Mouse (Mus musculus) heart, embryonic 11.5 days (tissue): ENCODE measurements around the gene Disp2. TPM values are rescaled to one million over a fixed set of nuclear protein-coding genes. Genes with fewer than 3 reads are reported as not detected.

Experiments
- ATAC-seq: fragments of 200-750 bp; cut with Nextera tagmentation; replicated peaks from 2 replicates; pipeline ENCODE4 v1.8.0; 2017; ENCODE audit warnings: moderate library complexity; ENCODE audit not compliant: insufficient number of reproducible peaks, low FRiP score, low TSS enrichment
- H3K27ac ChIP-seq: fragments of 300-500 bp; sonication (generic); 2 replicates; pipeline ENCODE4 v1.5.1; 2014; ENCODE audit warnings: mild to moderate bottlenecking, low read depth, low read length
- H3K27me3 ChIP-seq: fragments of 300-500 bp; sonication (generic); 2 replicates; pipeline ENCODE4 v1.6.1; 2014; ENCODE audit warnings: mild to moderate bottlenecking, low read length, mixed read lengths; ENCODE audit not compliant: control insufficient read depth, insufficient read depth
- H3K36me3 ChIP-seq: fragments of 300-500 bp; sonication (generic); 2 replicates; pipeline ENCODE4 v1.6.1; 2014; ENCODE audit warnings: mild to moderate bottlenecking, low read length, moderate library complexity, mixed read lengths; ENCODE audit not compliant: control insufficient read depth, insufficient read depth
- H3K4me1 ChIP-seq: fragments of 300-500 bp; sonication (generic); 2 replicates; pipeline ENCODE4 v1.6.1; 2014; ENCODE audit warnings: low read length; ENCODE audit not compliant: control insufficient read depth, insufficient read depth
- H3K4me2 ChIP-seq: fragments of 300-500 bp; sonication (generic); 2 replicates; pipeline ENCODE4 v1.6.1; 2014; ENCODE audit warnings: mild to moderate bottlenecking, moderate library complexity
- H3K4me3 ChIP-seq: fragments of 300-500 bp; sonication (generic); 2 replicates; pipeline ENCODE4 v1.5.1; 2014; ENCODE audit warnings: low read depth, low read length
- H3K9ac ChIP-seq: fragments of 300-500 bp; sonication (generic); 2 replicates; pipeline ENCODE4 v1.6.1; 2014; ENCODE audit warnings: mild to moderate bottlenecking, low read depth, low read length, moderate library complexity
- H3K9me3 ChIP-seq: fragments of 300-500 bp; sonication (generic); replicated peaks from 2 replicates; pipeline ENCODE4 v1.6.1; 2016; ENCODE audit warnings: low read length; ENCODE audit not compliant: control insufficient read depth
- WGBS: fragments of 180-500 bp; shearing (Covaris S2); extraction: QIAGEN DNeasy Blood & Tissue Kit; methylation state at CpG from one replicate; pipeline ENCODE4 v1.1.7; 2014; ENCODE audit not compliant: insufficient replicate concordance; 5-methylcytosine and 5-hydroxymethylcytosine counted together
- polyA plus RNA-seq: library from polyadenylated mRNA; unstranded; fragments of >200 nt; fragmentation: Nextera tagmentation; extraction: Ambion mirVana; gene quantifications from 2 replicates; pipeline ENCODE4 v1.2.1, GENCODE M21; 2014

Gene Disp2
- polyA plus RNA-seq, 1 experiment from 2014 or later = 0.21 TPM

DNA sequence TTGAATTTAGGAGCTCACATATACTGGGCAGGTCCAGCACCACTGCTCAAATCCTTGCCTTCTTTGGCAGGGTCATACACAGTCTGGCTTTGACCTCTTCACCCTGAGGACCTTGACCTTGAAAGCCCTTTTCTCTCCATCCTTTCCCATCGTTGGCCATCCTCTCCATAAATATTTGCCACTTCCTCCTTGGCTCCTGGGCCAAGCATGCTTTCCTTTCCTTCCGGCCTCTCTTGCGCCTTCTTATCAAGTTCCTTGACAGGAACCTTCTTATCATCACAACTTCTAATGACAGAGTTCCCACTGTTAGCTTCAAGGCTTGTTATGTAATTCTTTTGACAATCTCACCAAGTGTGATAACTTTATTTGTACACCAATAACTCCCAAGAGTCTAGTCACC lies 25.6 kb downstream of the Disp2 start:
- no peak for ATAC-seq
- Histone ChIP-seq H3K4me1 (peaks cover 2% of the 10 kb centered on the region; the same call in 1 of the 2 replicates), H3K36me3 (no peaks in the 10 kb centered on the region), H3K4me3 (no peak overlapping the region), H3K27ac (no peak overlapping the region), H3K9ac (no peak overlapping the region), H3K27me3 (no peaks in the 10 kb centered on the region), H3K4me2 (no peak overlapping the region), H3K9me3 (no peaks in the 10 kb centered on the region)
- 19% methylated on average over 3 of the region's 3 CpGs for WGBS

DNA sequence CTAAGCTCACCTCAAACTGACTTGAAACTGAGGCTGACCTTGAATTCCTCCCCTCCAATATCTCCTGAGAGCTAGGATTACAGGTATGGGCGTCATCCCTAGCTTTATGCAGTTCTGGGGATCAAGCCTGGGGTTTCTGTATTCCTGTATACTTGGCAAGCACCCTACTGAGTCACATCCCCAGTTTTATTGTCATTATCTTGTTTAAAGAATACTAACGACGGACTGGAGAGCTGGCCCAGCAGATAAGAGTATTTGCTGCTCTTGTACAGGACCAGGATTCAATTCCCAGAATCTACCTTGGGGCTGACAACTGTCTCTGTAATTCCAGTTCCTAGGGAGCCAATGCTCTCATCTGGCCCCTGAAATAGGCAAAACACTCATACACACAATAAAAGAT lies 26.2 kb downstream of the Disp2 start:
- Histone ChIP-seq H3K4me3 (no peak overlapping the region), H3K36me3 (no peaks in the 10 kb centered on the region), H3K4me1 (peaks cover 2% of the 10 kb centered on the region; the same call in 1 of the 2 replicates), H3K27me3 (no peaks in the 10 kb centered on the region), H3K27ac (no peak overlapping the region), H3K9ac (no peak overlapping the region), H3K9me3 (no peaks in the 10 kb centered on the region), H3K4me2 (no peak overlapping the region)
- ATAC-seq = no peak
- 13% methylated on average over 3 of the region's 3 CpGs for WGBS

- Histone ChIP-seq H3K27me3 (no peaks in the 10 kb centered on the region), H3K4me3 (no peak overlapping the region), H3K4me2 (no peak overlapping the region), H3K36me3 (no peaks in the 10 kb centered on the region), H3K9me3 (no peaks in the 10 kb centered on the region), H3K4me1 (peaks cover 2% of the 10 kb centered on the region; the same call in 1 of the 2 replicates), H3K27ac (no peak overlapping the region), H3K9ac (no peak overlapping the region)
- no peak for ATAC-seq
- 56% methylated on average over 4 of the region's 4 CpGs for WGBS
Measured at GRCm38 (mm10) chr2:118806860-118807259, 27.3 kb downstream of the Disp2 start.

DNA sequence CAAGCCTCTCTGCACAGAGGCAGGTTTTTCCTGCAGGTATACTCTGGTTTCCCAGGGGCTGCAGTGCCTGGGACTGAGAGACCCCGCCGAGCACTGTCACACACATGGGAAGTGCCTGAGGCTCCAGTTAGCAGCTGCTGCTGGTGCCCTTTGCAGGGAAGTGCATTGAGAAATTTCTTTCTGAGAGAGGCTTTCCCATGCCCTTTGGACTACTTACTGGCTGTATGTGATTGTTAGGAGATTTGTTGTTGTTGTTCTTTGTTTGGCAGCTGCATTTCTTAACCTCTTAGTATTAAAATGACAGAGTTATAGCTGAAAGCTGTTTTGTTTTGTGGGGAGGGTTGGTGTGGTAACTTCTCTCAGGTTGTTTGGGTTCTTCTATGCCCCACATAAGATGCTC lies 31.3 kb downstream of the Disp2 start:
- no peak overlapping the region for H3K4me3 ChIP-seq
- peaks cover 7% of the 10 kb centered on the region for H3K4me1 ChIP-seq
- no peak overlapping the region for H3K27ac ChIP-seq
- no peak overlapping the region for H3K9ac ChIP-seq
- no peaks in the 10 kb centered on the region for H3K36me3 ChIP-seq
- no peaks in the 10 kb centered on the region for H3K27me3 ChIP-seq
- no peak overlapping the region for H3K4me2 ChIP-seq
- ATAC-seq = no peak
- H3K9me3 ChIP-seq = no peaks in the 10 kb centered on the region
- WGBS = 18% methylated on average over 2 of the region's 2 CpGs

DNA sequence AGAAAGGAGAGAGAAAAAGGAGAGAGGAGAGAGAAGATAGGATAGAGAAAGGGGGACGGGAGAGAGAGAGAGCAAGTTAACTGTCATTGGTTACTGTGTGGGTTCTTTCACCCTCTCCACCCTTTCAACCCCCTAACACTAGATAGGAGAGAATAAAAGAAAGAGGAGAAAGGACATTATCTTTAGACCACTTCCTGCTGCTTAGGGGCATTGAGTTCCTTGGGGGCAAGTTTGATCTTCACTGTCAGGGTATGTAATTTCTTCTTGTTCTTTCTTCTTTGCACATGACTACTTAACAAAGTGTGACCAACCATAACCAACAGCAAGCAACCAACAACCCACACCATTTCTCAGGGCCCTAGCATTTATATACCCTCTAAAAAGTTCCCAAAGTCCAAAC lies 33.2 kb downstream of the Disp2 start:
- no peak for ATAC-seq
- no peak overlapping the region for H3K27ac ChIP-seq
- WGBS = 47% methylated on average over 1 of the region's 1 CpGs

GRCm38 (mm10) chr2:118813981-118814836 lies 34.7 kb downstream of the Disp2 start, which contains the start of gene Knstrn:
Gene Knstrn, plus strand, starts transcription at chr2:118814003.
- peak; percentile 89 for ATAC-seq
- peak within 1 kb of the TSS; percentile 89 for H3K9ac ChIP-seq
- no peaks in the 10 kb centered on the region for H3K9me3 ChIP-seq
- peaks cover 19% of the 10 kb centered on the region for H3K36me3 ChIP-seq
- no peaks in the 10 kb centered on the region for H3K27me3 ChIP-seq
- WGBS = 1% methylated on average over 49 of the region's 49 CpGs
- peak within 1 kb of the TSS; percentile 80 for H3K27ac ChIP-seq
- peak within 1 kb of the TSS; percentile 86 for H3K4me3 ChIP-seq
- H3K4me2 ChIP-seq = peak within 1 kb of the TSS; percentile 70
- H3K4me1 ChIP-seq = peaks cover 7% of the 10 kb centered on the region

More for the DNA sequence above, 33.2 kb downstream of the Disp2 start:
- no peak overlapping the region for H3K4me3 ChIP-seq
- no peak overlapping the region for H3K4me2 ChIP-seq
- no peaks in the 10 kb centered on the region for H3K9me3 ChIP-seq
- peaks cover 4% of the 10 kb centered on the region for H3K36me3 ChIP-seq
- no peaks in the 10 kb centered on the region for H3K27me3 ChIP-seq
- no peak overlapping the region for H3K9ac ChIP-seq
- peaks cover 7% of the 10 kb centered on the region for H3K4me1 ChIP-seq

DNA sequence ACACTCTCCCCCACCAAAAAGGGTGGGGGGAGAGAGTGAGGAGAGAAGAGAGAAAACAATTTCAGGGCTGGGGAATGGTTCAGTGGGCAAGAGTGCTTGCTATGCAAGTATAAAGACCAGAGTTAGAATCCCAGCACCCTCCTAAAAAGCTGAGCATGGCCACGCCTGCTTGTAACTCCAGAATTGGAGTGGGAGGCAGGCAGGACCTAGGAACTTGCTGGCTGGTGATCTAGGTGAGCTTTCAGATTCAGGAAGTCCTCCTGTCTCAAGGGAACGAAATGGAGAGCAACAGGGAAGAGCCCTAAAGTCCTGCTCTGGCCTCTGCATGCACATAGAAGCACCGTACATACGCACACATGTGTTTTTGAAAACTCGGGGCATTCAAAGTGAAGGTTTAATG lies 43.3 kb downstream of the Disp2 start:
- H3K9ac ChIP-seq = no peak overlapping the region
- H3K4me3 ChIP-seq = no peak overlapping the region
- 92% methylated on average over 5 of the region's 5 CpGs for WGBS

DNA sequence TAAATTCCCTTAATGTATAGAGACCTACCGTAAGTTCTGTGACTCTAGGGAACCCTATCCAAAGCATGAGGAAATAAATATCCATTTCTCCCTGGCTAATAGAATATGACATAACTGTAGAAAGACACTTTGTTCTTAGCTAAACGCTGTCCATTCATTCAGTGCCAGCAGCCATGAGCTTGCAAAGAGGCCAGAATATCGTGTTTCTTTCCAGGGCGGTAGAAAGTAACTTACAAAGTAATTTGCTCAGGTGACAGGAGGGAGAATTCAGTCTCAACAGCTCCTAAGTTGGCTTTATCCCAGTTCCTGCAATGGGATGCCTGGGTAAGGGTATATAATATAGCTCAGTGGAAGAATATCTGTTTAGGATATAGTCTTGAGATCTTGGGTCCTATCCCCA lies 44.9 kb downstream of the Disp2 start:
- no peak overlapping the region for H3K4me3 ChIP-seq
- H3K9ac ChIP-seq = no peak overlapping the region
- no peaks in the 10 kb centered on the region for H3K27me3 ChIP-seq
- H3K36me3 ChIP-seq = peaks cover 47% of the 10 kb centered on the region
- no peak for ATAC-seq
- H3K9me3 ChIP-seq = no peaks in the 10 kb centered on the region
- no peak overlapping the region for H3K4me2 ChIP-seq
- H3K27ac ChIP-seq = no peak overlapping the region
- WGBS = 96% methylated on average over 4 of the region's 4 CpGs
- H3K4me1 ChIP-seq = no peaks in the 10 kb centered on the region

More for the DNA sequence above, 43.3 kb downstream of the Disp2 start:
- peaks cover 59% of the 10 kb centered on the region for H3K36me3 ChIP-seq
- no peak overlapping the region for H3K4me2 ChIP-seq
- no peaks in the 10 kb centered on the region for H3K4me1 ChIP-seq
- H3K27ac ChIP-seq = no peak overlapping the region
- no peaks in the 10 kb centered on the region for H3K27me3 ChIP-seq
- ATAC-seq = no peak
- H3K9me3 ChIP-seq = no peaks in the 10 kb centered on the region

- H3K4me1 ChIP-seq = no peaks in the 10 kb centered on the region
- H3K9me3 ChIP-seq = no peaks in the 10 kb centered on the region
- H3K4me2 ChIP-seq = no peak overlapping the region
- WGBS = 95% methylated on average over 5 of the region's 5 CpGs
- H3K36me3 ChIP-seq = peaks cover 50% of the 10 kb centered on the region
- no peaks in the 10 kb centered on the region for H3K27me3 ChIP-seq
- no peak overlapping the region for H3K4me3 ChIP-seq
- no peak overlapping the region for H3K9ac ChIP-seq
- no peak overlapping the region for H3K27ac ChIP-seq
- no peak for ATAC-seq
Measured at GRCm38 (mm10) chr2:118829096-118829495, 49.6 kb downstream of the Disp2 start.
